Mouse (Mus musculus): Measurements from ENCODE around the gene Ndufaf4. TPM values are rescaled to one million over a fixed set of nuclear protein-coding genes. Genes with fewer than 3 reads are reported as not detected.

Gene Ndufaf4
- 10 to 100 TPM; 30.9 to 40.0 TPM for polyA plus RNA-seq (2017; shearing (Covaris generic))

GRCm38 (mm10) chr4:24897851-24898515 lies at the start of gene Ndufaf4:
Gene Ndufaf4 (plus strand): TSS chr4:24898083.

GRCm38 (mm10) chr4:24850401-24851325 lies 47.2 kb upstream of the Ndufaf4 start, which contains the start of gene Klhl32:
Gene Klhl32 (minus strand): TSS chr4:24851124.

Other genes with a start within 250 kb of the Ndufaf4 start
- gene Klhl32, start 47.0 kb upstream of the Ndufaf4 start, polyA plus RNA-seq (2017; shearing (Covaris generic)): 1 to 10 TPM in 1 of 2 experiments, under 1 TPM in 1; 0.33 to 1.0 TPM
- under 1 TPM in 1 of 2 experiments, not detected in 1; 0.93 TPM for gene Gpr63, start 68.3 kb downstream of the Ndufaf4 start, polyA plus RNA-seq (2017; shearing (Covaris generic))